Mouse (Mus musculus): ENCODE data around the gene Lgals3. TPM values are rescaled to one million over a fixed set of nuclear protein-coding genes. Genes with fewer than 3 reads are reported as not detected.

The Lgals3 gene
- polyA plus RNA-seq, 1 experiment from 2014 or later, result 3.3 TPM

GRCm38 (mm10) chr14:47417346-47417745 lies 49.8 kb downstream of the Lgals3 start:
- no peak for DNase-seq (ENCODE audit: low spot score)

GRCm38 (mm10) chr14:47417775-47418665 lies 50.5 kb downstream of the Lgals3 start, which contains the start of gene Dlgap5:
TSS of gene Dlgap5 (minus strand) at chr14:47418407.
- Histone ChIP-seq H3K4me2 (replicated peaks) (peak within 1 kb of the TSS; percentile 55), H3K4me3 (replicated peaks; ENCODE audit: low read length) (peak within 1 kb of the TSS; percentile 38), H3K4me1 (replicated peaks; ENCODE audit: control insufficient read depth, insufficient read depth, low read length) (0 out of 2 replicates have a peak, but pooled peaks cover 8% of the 10 kb centered on the region), H3K36me3 (replicated peaks; ENCODE audit: control insufficient read depth, insufficient read depth) (no peaks in the 10 kb centered on the region), H3K9me3 (ENCODE audit: control insufficient read depth, low read length) (no peaks in the 10 kb centered on the region), H3K27me3 (ENCODE audit: control insufficient read depth, insufficient read depth, low read length) (no peaks in the 10 kb centered on the region), H3K27ac (no peak within 1 kb of the TSS), H3K9ac (peak within 1 kb of the TSS; percentile 43)
- DNase-seq (ENCODE audit: low spot score) (peak; percentile 93), ATAC-seq (ENCODE audit: low FRiP score) (peak; percentile 98)
- WGBS, result 2% methylated on average over 36 of the region's 36 CpGs

More at GRCm38 (mm10) chr14:47417346-47417745, 49.8 kb downstream of the Lgals3 start:
- H3K4me1 ChIP-seq (replicated peaks; ENCODE audit: control insufficient read depth, insufficient read depth, low read length), result 0 out of 2 replicates have a peak, but pooled peaks cover 8% of the 10 kb centered on the region
- no peak for ATAC-seq (ENCODE audit: low FRiP score)
- H3K9me3 ChIP-seq (ENCODE audit: control insufficient read depth, low read length), result no peaks in the 10 kb centered on the region
- 51% methylated on average over 3 of the region's 3 CpGs for WGBS
- H3K4me3 ChIP-seq (replicated peaks; ENCODE audit: low read length), result peak overlapping the region; percentile 38
- H3K36me3 ChIP-seq (replicated peaks; ENCODE audit: control insufficient read depth, insufficient read depth), result no peaks in the 10 kb centered on the region
- no peaks in the 10 kb centered on the region for H3K27me3 ChIP-seq (ENCODE audit: control insufficient read depth, insufficient read depth, low read length)
- H3K27ac ChIP-seq, result no peak overlapping the region
- no peak overlapping the region for H3K9ac ChIP-seq
- peak overlapping the region; percentile 55 for H3K4me2 ChIP-seq (replicated peaks)

- DNase-seq (ENCODE audit: low spot score) (no peak), ATAC-seq (ENCODE audit: low FRiP score) (no peak)
- peak overlapping the region; percentile 55 for H3K4me2 ChIP-seq (replicated peaks)
- H3K27me3 ChIP-seq (ENCODE audit: control insufficient read depth, insufficient read depth, low read length), result no peaks in the 10 kb centered on the region
- H3K9ac ChIP-seq, result peak overlapping the region; percentile 43
- WGBS, result 49% methylated on average over 5 of the region's 5 CpGs
- H3K36me3 ChIP-seq (replicated peaks; ENCODE audit: control insufficient read depth, insufficient read depth), result no peaks in the 10 kb centered on the region
- H3K9me3 ChIP-seq (ENCODE audit: control insufficient read depth, low read length), result no peaks in the 10 kb centered on the region
- H3K4me1 ChIP-seq (replicated peaks; ENCODE audit: control insufficient read depth, insufficient read depth, low read length), result 0 out of 2 replicates have a peak, but pooled peaks cover 8% of the 10 kb centered on the region
- H3K27ac ChIP-seq, result no peak overlapping the region
- peak overlapping the region; percentile 38 for H3K4me3 ChIP-seq (replicated peaks; ENCODE audit: low read length)
Measured at GRCm38 (mm10) chr14:47418666-47418991, 51.1 kb downstream of the Lgals3 start.

GRCm38 (mm10) chr14:47419034-47419625 lies 51.6 kb downstream of the Lgals3 start:
- H3K27me3 ChIP-seq (ENCODE audit: control insufficient read depth, insufficient read depth, low read length), result no peaks in the 10 kb centered on the region

GRCm38 (mm10) chr14:47419723-47420276 lies 52.2 kb downstream of the Lgals3 start:
- Histone ChIP-seq H3K4me2 (replicated peaks) (no peak overlapping the region), H3K27me3 (ENCODE audit: control insufficient read depth, insufficient read depth, low read length) (no peaks in the 10 kb centered on the region), H3K9me3 (ENCODE audit: control insufficient read depth, low read length) (no peaks in the 10 kb centered on the region), H3K27ac (no peak overlapping the region), H3K4me1 (replicated peaks; ENCODE audit: control insufficient read depth, insufficient read depth, low read length) (0 out of 2 replicates have a peak, but pooled peaks cover 8% of the 10 kb centered on the region), H3K4me3 (replicated peaks; ENCODE audit: low read length) (no peak overlapping the region), H3K36me3 (replicated peaks; ENCODE audit: control insufficient read depth, insufficient read depth) (no peaks in the 10 kb centered on the region), H3K9ac (no peak overlapping the region)
- WGBS, result 95% methylated on average over 24 of the region's 24 CpGs
- ATAC-seq (ENCODE audit: low FRiP score) (no peak), DNase-seq (ENCODE audit: low spot score) (no peak)

More at GRCm38 (mm10) chr14:47419034-47419625, 51.6 kb downstream of the Lgals3 start:
- Histone ChIP-seq H3K36me3 (replicated peaks; ENCODE audit: control insufficient read depth, insufficient read depth) (no peaks in the 10 kb centered on the region), H3K4me2 (replicated peaks) (no peak overlapping the region), H3K9ac (no peak overlapping the region), H3K4me3 (replicated peaks; ENCODE audit: low read length) (no peak overlapping the region), H3K9me3 (ENCODE audit: control insufficient read depth, low read length) (no peaks in the 10 kb centered on the region), H3K4me1 (replicated peaks; ENCODE audit: control insufficient read depth, insufficient read depth, low read length) (0 out of 2 replicates have a peak, but pooled peaks cover 8% of the 10 kb centered on the region), H3K27ac (no peak overlapping the region)
- 87% methylated on average over 9 of the region's 9 CpGs for WGBS
- no peak for DNase-seq (ENCODE audit: low spot score)
- ATAC-seq (ENCODE audit: low FRiP score), result no peak

- H3K4me1 ChIP-seq (replicated peaks; ENCODE audit: control insufficient read depth, insufficient read depth, low read length), result 0 out of 2 replicates have a peak, but pooled peaks cover 8% of the 10 kb centered on the region
- no peak overlapping the region for H3K9ac ChIP-seq
- H3K27ac ChIP-seq, result no peak overlapping the region
- no peaks in the 10 kb centered on the region for H3K9me3 ChIP-seq (ENCODE audit: control insufficient read depth, low read length)
- no peaks in the 10 kb centered on the region for H3K36me3 ChIP-seq (replicated peaks; ENCODE audit: control insufficient read depth, insufficient read depth)
- no peak overlapping the region for H3K4me3 ChIP-seq (replicated peaks; ENCODE audit: low read length)
- H3K27me3 ChIP-seq (ENCODE audit: control insufficient read depth, insufficient read depth, low read length), result no peaks in the 10 kb centered on the region
- no peak for ATAC-seq (ENCODE audit: low FRiP score)
- H3K4me2 ChIP-seq (replicated peaks), result no peak overlapping the region
- no peak for DNase-seq (ENCODE audit: low spot score)
- 33% methylated on average over 2 of the region's 2 CpGs for WGBS
Measured at GRCm38 (mm10) chr14:47421606-47422005, 54.1 kb downstream of the Lgals3 start.

- WGBS, result 71% methylated on average over 4 of the region's 4 CpGs
- DNase-seq (ENCODE audit: low spot score), result no peak
Measured at GRCm38 (mm10) chr14:47422466-47422865, 54.9 kb downstream of the Lgals3 start.

GRCm38 (mm10) chr14:47432987-47433386 lies 65.4 kb downstream of the Lgals3 start:
- no peaks in the 10 kb centered on the region for H3K27me3 ChIP-seq (ENCODE audit: control insufficient read depth, insufficient read depth, low read length)
- no peak overlapping the region for H3K4me2 ChIP-seq (replicated peaks)
- no peak overlapping the region for H3K9ac ChIP-seq
- H3K36me3 ChIP-seq (replicated peaks; ENCODE audit: control insufficient read depth, insufficient read depth), result no peaks in the 10 kb centered on the region
- H3K4me1 ChIP-seq (replicated peaks; ENCODE audit: control insufficient read depth, insufficient read depth, low read length), result no peaks in the 10 kb centered on the region
- no peak for ATAC-seq (ENCODE audit: low FRiP score)
- DNase-seq (ENCODE audit: low spot score), result no peak
- no peaks in the 10 kb centered on the region for H3K9me3 ChIP-seq (ENCODE audit: control insufficient read depth, low read length)
- H3K27ac ChIP-seq, result no peak overlapping the region
- H3K4me3 ChIP-seq (replicated peaks; ENCODE audit: low read length), result no peak overlapping the region

More at GRCm38 (mm10) chr14:47422466-47422865, 54.9 kb downstream of the Lgals3 start:
- 0 out of 2 replicates have a peak, but pooled peaks cover 5% of the 10 kb centered on the region for H3K4me1 ChIP-seq (replicated peaks; ENCODE audit: control insufficient read depth, insufficient read depth, low read length)
- no peak overlapping the region for H3K9ac ChIP-seq
- H3K9me3 ChIP-seq (ENCODE audit: control insufficient read depth, low read length), result no peaks in the 10 kb centered on the region
- no peaks in the 10 kb centered on the region for H3K36me3 ChIP-seq (replicated peaks; ENCODE audit: control insufficient read depth, insufficient read depth)
- H3K4me3 ChIP-seq (replicated peaks; ENCODE audit: low read length), result no peak overlapping the region
- no peak for ATAC-seq (ENCODE audit: low FRiP score)
- H3K27ac ChIP-seq, result no peak overlapping the region
- no peaks in the 10 kb centered on the region for H3K27me3 ChIP-seq (ENCODE audit: control insufficient read depth, insufficient read depth, low read length)
- no peak overlapping the region for H3K4me2 ChIP-seq (replicated peaks)
